Mouse (Mus musculus) testis, adult 2 months (tissue): ENCODE measurements around the gene Esyt2.

Experiments used
- CTCF ChIP-seq: fragments of 200-500 bp; IDR thresholded peaks from 2 replicates; pipeline ENCODE4 v1.5.1; 2012; ENCODE audit warnings: low read depth, mild to moderate bottlenecking, inconsistent platforms, low read length, moderate library complexity; ENCODE audit not compliant: control insufficient read depth, insufficient read depth, insufficient replicate concordance
- POLR2A ChIP-seq: fragments of 200-500 bp; IDR thresholded peaks from 2 replicates; pipeline ENCODE4 v1.6.1; 2012; ENCODE audit warnings: low read depth, mild to moderate bottlenecking, inconsistent platforms, low read length, moderate library complexity; ENCODE audit not compliant: control insufficient read depth

GRCm38 (mm10) chr12:116421656-116422055, 140.7 kb downstream of the Esyt2 start:
- TF ChIP-seq POLR2A (no peak), CTCF (no peak)
